Mouse (Mus musculus) mesoderm, embryonic 11.5 days (tissue): ENCODE data around the gene Hamp2.
"Not testable (repeated sequence)": the region's sequence is repeated elsewhere in the genome, so short reads cannot be mapped to it uniquely, and the experiment has no call there.

Source experiments
- DNase-seq: peaks from one replicate; pipeline ENCODE4 v3.0.0-alpha.2; 2012; ENCODE audit warnings: low read depth, low spot score

Hamp2 gene

GRCm38 (mm10) chr7:30924581-30924980, at the start of gene Hamp2:
Gene Hamp2 (minus strand): TSS chr7:30924681.
- DNase-seq: not testable (repeated sequence)

DNA sequence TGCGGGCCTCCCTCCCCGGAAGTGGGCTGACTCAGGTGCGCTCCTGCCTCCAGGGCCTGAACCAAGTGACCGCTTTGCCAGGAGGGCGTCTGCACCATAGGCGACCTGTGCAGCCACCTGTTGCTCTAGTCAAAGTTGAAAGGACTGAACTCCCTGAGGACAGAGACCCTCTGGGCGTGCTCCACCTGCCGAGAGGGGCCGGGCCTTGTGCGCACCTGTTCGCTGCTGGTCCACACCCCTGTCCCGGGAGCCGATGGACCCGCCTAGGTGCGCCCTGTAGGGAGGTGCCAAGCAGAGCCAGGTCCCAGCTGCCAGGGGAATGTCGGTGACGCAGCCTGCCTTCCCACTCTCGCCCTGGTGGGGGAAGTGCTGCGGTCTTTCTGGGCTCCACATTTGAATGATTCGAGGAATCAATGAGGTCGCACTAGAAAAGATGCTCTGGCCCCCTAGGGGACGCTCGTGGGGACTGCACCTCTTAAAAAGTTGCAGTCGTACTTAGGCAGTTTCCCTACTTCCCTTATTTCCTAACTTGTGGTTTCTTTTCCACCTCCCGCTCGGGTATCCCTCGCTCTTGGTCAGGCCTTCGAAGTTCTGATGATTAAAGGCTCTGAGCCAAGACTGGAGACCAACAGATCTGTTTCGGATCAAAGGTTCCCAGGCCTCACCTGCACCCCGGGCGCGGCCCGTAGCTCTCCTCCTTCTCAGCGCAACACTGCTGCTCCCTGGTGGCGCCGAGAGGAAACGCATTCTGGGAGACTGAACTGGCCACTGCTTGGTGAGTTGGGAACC, 49.2 kb upstream of the Hamp2 start, which contains the start of gene Fam187b:
Gene Fam187b, plus strand, starts transcription at position 290 of the 789 bp plus-strand sequence.
- DNase-seq: peak; percentile 92

GRCm38 (mm10) chr7:30973251-30973500, 48.7 kb upstream of the Hamp2 start, which contains the start of gene Lsr:
Gene Lsr (minus strand): TSS chr7:30973464.
- DNase-seq: peak; percentile 33

DNA sequence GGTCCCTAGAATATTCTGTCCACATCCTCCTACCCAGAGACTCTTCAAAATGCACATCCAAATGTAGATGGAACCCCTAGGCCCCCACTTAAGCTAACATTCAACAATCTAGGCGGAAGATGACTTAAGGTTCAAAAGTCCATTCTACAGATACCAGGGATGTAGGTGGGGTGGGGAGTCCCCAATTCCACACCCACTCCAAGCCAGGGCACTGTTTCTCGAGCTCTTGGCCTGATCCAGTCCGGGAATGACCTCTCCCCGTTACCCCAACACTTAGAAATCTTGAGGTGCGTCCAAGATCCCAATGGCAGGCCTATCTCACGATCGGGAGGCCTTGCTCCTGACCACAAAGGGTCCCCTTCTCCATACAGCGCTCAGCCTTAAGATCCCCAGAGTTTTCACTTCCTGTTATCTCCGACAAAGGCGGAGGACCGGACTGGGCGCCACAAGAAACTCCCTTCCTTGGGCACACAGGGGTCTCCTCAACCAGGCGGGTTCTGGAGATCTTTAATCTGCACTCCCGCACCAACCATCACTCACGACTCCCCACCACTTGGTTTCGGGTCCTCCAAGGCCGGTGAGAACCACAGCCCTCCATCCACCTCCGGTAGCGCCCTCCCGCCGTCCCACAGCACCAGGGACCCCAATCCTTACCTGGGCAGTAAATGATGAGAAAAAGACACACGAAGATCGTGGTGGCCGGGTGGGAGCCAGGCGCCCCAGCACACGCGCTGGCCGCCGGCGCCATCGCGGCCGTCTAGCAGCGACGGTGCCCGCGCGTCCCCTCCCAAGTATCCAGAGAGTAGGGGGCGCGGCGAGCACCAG, 48.2 kb upstream of the Hamp2 start:
- no peak for DNase-seq

DNA sequence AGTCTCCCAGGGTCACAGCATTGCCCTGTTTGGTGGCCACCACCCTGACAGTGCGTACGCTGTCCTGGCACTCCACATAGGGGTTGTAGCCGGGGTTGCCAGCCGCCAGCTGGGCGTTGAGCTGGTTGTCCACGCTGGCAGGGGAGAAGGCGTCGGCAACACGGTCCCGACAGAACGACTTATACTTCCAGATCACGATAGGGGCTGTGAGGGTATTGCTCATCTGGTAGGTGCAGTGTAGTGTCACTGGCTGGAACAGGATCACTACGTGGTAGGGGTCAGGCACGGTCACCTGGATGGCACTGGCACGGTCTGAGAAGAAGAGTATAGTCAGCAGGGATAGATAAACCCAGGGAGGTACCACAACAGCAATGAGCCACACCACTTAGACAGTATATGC, 47.4 kb upstream of the Hamp2 start:
- no peak for DNase-seq

DNA sequence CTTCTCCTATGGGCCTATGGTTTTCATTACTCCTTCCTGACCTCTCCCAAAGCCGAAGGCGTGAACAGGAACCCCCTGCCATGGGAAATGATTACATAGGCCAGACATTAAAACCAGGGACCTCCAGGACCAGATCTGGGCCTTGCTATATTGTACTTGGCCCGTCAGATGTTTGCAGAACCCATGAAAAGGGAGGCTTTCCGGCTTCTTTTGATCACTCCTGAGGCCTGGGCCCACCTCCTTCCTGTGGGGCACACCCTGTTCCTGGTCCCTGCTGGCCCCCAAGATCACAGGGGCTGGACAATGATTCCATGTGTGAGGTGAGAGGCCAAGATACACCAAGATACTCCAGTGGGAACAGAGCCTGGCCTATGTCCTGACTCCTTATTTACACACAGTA, 44.7 kb upstream of the Hamp2 start:
- DNase-seq: no peak

DNA sequence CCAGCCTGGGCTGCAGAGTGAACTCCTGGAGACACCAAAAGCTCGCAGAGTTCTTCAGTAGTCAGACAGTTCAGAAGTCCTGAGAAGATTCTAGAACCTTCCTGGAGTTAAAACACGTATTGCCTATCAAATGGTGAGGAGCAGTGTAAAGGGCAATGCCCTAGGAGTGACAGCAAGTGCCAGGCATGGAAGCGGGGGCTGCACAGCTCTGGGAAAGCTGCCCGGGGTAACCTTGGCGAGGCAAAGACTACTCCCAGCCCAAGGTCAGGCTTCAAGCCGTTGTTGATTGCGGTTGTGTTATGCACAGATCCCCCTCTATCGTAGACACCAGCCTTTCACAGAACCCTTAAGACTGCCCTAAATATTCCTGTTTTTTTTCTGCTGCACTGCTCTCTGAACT, 44.1 kb upstream of the Hamp2 start:
- no peak for DNase-seq

DNA sequence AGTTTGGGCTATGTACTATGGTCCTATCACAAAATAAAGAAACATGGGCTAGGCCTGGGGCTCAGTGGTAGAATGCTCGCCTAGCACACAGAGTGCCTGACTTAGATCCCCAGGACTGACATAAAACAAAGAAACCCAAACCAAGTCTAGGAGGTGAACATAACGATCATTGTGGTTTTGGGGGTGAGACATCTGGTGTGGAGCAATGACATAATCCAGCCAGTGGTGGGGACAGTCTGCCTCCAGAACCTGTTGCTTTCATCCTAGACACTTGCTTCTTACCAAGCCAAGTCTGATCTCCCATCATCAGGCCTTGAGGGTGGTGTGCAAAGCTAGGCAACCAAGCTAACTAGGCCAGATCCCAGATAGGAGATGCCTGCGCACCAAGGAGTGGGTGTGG, 42.2 kb upstream of the Hamp2 start:
- no peak for DNase-seq

DNA sequence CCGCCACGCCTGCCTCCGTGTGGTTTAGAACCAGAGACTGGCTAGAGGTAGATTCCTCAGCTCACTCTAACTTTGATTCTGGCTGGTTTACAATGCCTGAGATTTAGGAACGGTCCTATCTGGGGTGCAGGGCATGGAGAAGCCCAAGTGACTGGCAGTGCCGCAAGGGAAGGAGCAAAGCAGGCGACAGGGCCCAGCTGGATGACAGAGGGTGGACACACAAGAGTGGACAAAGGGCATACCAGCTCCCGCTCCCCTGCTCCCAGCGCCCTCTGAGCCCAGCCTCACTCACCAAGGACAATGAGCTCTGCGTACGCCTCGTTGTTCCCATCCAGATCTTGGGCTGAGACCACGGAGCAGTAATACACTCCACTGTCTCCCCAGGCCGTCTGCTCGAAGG, 41.2 kb upstream of the Hamp2 start:
- DNase-seq: no peak

- no peak for DNase-seq
Observed at GRCm38 (mm10) chr7:30964366-30964765, 39.9 kb upstream of the Hamp2 start.

GRCm38 (mm10) chr7:30962862-30963261, 38.4 kb upstream of the Hamp2 start:
- no peak for DNase-seq

- DNase-seq: no peak
Observed at GRCm38 (mm10) chr7:30959786-30960349, 35.4 kb upstream of the Hamp2 start.

DNA sequence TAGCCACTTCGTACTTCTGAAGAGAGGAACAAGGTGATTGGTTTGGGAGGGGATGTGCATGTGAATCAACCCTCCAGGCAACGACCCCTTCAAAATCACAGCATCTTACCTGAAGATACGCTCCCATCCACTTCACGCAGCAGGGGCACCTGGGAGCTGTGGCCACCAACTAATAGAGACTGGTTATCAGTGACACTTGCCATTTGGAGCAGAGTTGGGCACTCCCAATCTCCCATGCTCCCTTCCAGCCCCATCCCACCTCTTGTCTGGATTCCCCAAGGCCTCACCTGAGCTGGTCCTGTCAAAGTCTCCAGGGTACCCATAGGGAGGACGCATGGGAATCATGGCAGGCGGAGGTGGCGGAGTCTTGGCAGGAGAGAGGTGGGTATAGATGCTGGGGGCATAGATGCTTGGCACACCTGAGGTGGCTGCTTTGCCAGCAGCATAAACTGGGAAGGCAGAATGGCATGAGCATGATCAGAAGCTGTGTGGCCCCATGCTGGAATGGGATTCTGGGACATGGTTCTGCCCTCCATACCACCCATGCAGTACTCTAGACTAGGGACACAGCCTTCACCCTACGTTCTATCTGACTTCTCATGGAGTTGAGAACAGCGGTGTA, 34.5 kb upstream of the Hamp2 start:
- no peak for DNase-seq

DNA sequence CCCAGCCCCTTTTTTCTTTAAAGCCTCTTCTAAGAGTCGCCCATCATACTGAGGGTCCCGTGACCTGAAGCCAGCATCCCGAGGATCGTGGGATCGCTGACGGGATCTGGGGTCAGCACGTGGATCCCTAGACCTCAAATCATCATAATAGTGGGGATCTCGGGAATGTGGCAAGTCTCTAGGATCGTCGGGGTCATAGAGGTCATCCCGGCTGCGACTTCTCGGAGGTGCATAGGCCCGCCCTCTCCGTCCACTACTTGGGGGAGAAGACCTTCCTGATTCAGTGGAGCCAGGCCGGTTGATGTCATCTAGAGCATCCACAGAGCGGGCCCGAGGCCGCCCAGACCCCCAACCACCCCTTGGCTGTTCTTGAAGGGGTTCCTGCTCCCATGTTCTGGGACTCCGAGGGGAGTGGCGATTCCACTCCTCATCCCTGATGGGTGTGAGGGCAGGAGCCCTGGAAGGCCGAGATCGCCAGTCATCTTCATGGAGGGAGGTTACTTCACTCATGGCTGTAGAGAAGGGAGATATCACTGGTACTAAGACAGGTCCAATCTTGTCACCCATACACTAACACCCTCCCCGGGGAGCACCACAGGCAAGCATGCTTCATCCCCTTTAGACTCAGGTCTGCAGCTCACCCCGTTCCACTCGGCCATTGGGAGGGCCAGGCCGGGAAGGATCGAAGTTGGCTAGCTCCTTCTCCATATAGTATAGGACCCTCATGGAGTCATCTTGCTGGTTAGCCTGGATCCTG, 33.8 kb upstream of the Hamp2 start:
- no peak for DNase-seq

DNA sequence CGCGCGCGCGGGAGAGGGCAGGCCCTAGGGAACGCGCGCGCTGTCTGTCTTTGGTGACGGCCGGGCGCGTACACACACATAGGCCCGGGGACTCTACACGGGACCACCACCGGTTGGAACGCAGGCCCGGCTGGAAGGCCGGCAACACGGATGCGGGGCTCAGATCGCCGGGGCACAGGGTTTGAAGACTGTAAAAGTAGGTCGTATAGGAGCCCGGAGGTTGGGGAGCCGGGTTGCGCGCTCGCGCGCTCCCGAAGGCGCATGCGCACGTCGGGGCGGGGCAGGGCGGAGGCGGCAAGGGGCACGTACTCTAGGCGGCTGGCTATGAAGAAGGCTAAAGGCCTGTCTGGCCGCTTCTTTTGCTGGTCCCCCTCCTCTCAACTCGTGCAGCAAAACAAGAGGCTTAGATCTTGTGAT, 32.9 kb upstream of the Hamp2 start:
- peak; percentile 93 for DNase-seq

GRCm38 (mm10) chr7:30956756-30957366, 32.4 kb upstream of the Hamp2 start, which contains the start of gene Usf2:
Gene Usf2 (minus strand): TSS chr7:30956803.
- DNase-seq: peak; percentile 81

GRCm38 (mm10) chr7:30956357-30956751, 31.9 kb upstream of the Hamp2 start:
- DNase-seq: no peak

DNA sequence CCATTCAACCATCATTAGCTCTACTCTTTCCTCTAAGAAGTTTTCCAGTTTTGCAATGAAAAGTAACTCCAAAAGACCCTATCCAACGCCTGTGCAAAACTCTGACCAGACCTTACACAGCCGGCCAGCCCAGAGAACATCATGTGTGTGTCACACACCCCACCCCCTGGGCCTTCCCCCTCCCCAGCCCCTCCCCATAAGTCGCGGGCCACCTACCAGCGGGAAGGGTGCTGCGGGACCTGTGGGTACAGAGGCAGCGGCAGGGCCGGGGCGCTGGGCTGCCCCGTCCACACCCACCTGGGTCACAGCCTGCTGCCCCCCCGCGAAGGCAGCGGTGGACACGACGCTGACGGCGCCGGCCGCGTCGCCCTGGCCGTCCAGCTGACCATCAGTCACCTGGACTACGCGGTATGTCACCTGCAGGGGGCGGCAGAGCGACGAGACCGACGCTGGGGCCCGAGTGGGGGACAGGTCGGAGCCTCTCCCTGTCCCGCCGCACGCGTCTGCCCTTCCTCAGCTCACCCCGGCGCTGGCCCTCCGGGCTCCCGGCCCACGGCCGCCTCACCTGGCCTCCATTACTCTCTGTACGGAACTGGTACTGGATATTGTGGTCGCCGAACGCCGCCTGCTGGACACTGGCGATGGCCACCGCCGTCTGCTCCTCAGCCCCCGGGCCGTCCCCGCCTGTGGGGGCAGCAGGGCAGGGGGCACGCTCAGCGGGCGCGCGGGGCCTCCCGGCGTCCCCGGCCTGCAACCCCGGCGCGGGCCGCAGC, 31.3 kb upstream of the Hamp2 start:
- DNase-seq: peak; percentile 90

GRCm38 (mm10) chr7:30954971-30955520, 30.6 kb upstream of the Hamp2 start:
- no peak for DNase-seq

DNA sequence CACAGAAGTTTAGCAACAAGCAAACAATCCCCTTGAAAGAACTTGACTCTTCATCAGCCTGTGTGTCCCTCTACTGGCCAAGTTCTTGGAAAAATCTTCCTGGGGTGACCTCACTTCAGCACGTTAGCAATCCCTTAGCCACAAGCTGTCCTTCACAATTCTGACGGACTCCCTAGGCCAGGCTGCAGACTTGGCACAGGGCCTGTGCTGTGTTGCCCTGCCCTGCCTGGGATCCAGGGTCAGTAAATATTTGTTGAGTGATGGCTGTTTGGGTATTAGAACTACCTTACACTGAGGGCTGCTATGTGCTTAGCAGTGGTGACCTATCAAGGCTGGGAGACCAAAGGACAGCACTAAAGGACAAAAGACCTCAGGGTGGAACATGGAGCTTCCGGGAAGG, 29.6 kb upstream of the Hamp2 start:
- DNase-seq: no peak
